Mouse (Mus musculus) adrenal gland, postnatal 36 days (tissue): Measurements from ENCODE around the gene Dnajc27. TPM values are rescaled to one million over a fixed set of nuclear protein-coding genes. Genes with fewer than 3 reads are reported as not detected.

ENCODE experiments used
- DNase-seq, 2 experiments: peaks; one replicate each; pipeline ENCODE4 v3.0.0; 2021; ENCODE audit warnings: mixed read lengths in 1 of 2
- total RNA-seq, 2 experiments: library from RNA; stranded (reverse); gene quantifications; 2 replicates each; pipeline ENCODE4 v1.2.3; 2021

Dnajc27 gene
- total RNA-seq, 2 experiments from 2014 or later, result 4.9 to 5.5 TPM

GRCm38 (mm10) chr12:4080311-4080710 lies 2.1 kb upstream of the Dnajc27 start:
- peak; percentile 79 to 80 for DNase-seq

- DNase-seq, result no peak
Observed at GRCm38 (mm10) chr12:4083441-4083840, 1.1 kb downstream of the Dnajc27 start.

- peak; percentile 85 to 87 for DNase-seq
Observed at GRCm38 (mm10) chr12:4107383-4107782, 25.0 kb downstream of the Dnajc27 start.

GRCm38 (mm10) chr12:4116132-4116531 lies 33.7 kb downstream of the Dnajc27 start:
- DNase-seq, result no peak

GRCm38 (mm10) chr12:4117136-4117535 lies 34.8 kb downstream of the Dnajc27 start:
- DNase-seq, result no peak

- no peak for DNase-seq
Observed at GRCm38 (mm10) chr12:4117579-4117978, 35.2 kb downstream of the Dnajc27 start.

GRCm38 (mm10) chr12:4127346-4127745 lies 45.0 kb downstream of the Dnajc27 start:
- DNase-seq, result peak; percentile 20 to 28

- DNase-seq, result peak; percentile 80 to 85
Observed at GRCm38 (mm10) chr12:4132941-4133846, 50.8 kb downstream of the Dnajc27 start, which contains the start of gene Adcy3. TSS of gene Adcy3 (plus strand) at chr12:4133103.

- DNase-seq, result no peak
Observed at GRCm38 (mm10) chr12:4133847-4134212, 51.4 kb downstream of the Dnajc27 start.

GRCm38 (mm10) chr12:4143179-4143578 lies 60.8 kb downstream of the Dnajc27 start:
- no peak for DNase-seq

GRCm38 (mm10) chr12:4150936-4151335 lies 68.6 kb downstream of the Dnajc27 start:
- no peak for DNase-seq

- peak in 1 of 2 experiments; percentile 37 for DNase-seq
Observed at GRCm38 (mm10) chr12:4151969-4152368, 69.6 kb downstream of the Dnajc27 start.

GRCm38 (mm10) chr12:4157466-4157865 lies 75.1 kb downstream of the Dnajc27 start:
- DNase-seq, result no peak

- DNase-seq, result no peak
Observed at GRCm38 (mm10) chr12:4158179-4158578, 75.8 kb downstream of the Dnajc27 start.

GRCm38 (mm10) chr12:4158868-4159632 lies 76.7 kb downstream of the Dnajc27 start:
- DNase-seq, result peak in 1 of 2 experiments; percentile 31

Other genes with a start within 250 kb of the Dnajc27 start
- gene Pomc, start 127.6 kb upstream of the Dnajc27 start, total RNA-seq, result 1 to 10 TPM; 1.2 to 1.3 TPM
- 1 to 10 TPM; 1.9 to 5.1 TPM for gene Efr3b, start 43.7 kb upstream of the Dnajc27 start, total RNA-seq
- gene Adcy3, start 50.5 kb downstream of the Dnajc27 start, total RNA-seq, result 10 to 100 TPM; 27.4 to 47.1 TPM
- gene Ptrhd1, start 151.4 kb downstream of the Dnajc27 start, total RNA-seq, result 1 to 10 TPM; 7.3 to 8.3 TPM
- gene Cenpo, start 151.7 kb downstream of the Dnajc27 start, total RNA-seq, result 1 to 10 TPM; 8.1 to 8.7 TPM